Mouse (Mus musculus): ENCODE results near the gene Dalrd3.
"Not testable (repeated sequence)": the region's sequence is repeated elsewhere in the genome, so short reads cannot be mapped to it uniquely, and the experiment has no call there.

Gene Dalrd3

GRCm38 (mm10) chr9:108573774-108574690, 4.3 kb downstream of the Dalrd3 start:
- peak; percentile 59 for DNase-seq (ENCODE audit: low spot score)

DNA sequence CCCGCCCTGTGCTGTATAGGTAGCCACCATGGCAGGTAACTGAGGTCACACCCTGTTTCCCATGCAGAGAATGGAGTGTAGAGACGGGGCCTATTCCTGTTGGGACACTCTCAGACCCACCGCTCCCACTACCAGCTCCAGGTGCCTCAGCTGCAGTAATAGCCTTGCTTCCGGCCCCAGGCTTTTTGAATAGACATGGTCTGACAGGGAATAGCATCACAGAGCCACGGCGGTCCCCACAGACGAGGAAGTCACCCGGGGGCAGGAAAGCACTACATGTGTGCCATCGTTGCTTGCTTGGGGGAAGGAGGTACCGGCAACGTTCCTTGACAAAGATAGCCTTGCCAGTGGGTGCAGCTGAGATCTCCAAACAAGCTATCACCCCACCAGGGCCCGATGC, 5.2 kb downstream of the Dalrd3 start:
- no peak for DNase-seq (ENCODE audit: low spot score)

GRCm38 (mm10) chr9:108575321-108576297, 5.9 kb downstream of the Dalrd3 start:
- DNase-seq (ENCODE audit: low spot score), result no peak

- DNase-seq (ENCODE audit: low spot score), result no peak
Observed at GRCm38 (mm10) chr9:108577025-108577424, 7.3 kb downstream of the Dalrd3 start.

DNA sequence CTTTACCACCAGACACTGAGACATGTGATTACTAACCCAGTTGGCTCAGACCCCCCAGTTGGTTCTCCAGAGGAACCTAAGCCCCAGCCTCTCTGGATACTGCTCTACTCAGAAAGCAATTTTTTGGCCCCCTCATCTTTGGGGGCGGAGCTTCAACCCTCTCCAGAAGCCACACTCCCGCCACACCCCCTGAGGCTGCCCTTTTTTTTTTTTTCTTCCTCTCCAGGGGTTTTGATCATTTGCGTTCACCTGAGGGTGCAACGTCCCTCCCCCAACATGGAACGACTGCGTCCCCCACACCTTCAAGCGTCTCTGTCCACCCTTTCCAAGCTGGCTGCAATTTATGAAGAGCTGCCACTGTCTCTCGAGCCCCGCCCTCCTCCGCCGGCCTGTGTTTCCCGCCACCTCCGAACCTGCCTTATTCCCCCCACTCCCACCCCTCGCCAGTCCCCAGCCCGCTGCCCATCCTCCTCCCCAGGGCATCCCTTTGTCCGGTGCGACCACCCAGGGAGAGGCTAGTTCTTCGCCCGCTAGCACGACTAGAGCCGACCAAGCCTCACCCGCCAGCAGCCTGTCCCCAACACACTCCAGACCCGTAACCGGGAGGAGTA, 8.4 kb downstream of the Dalrd3 start:
- peak; percentile 63 for DNase-seq (ENCODE audit: low spot score)

DNA sequence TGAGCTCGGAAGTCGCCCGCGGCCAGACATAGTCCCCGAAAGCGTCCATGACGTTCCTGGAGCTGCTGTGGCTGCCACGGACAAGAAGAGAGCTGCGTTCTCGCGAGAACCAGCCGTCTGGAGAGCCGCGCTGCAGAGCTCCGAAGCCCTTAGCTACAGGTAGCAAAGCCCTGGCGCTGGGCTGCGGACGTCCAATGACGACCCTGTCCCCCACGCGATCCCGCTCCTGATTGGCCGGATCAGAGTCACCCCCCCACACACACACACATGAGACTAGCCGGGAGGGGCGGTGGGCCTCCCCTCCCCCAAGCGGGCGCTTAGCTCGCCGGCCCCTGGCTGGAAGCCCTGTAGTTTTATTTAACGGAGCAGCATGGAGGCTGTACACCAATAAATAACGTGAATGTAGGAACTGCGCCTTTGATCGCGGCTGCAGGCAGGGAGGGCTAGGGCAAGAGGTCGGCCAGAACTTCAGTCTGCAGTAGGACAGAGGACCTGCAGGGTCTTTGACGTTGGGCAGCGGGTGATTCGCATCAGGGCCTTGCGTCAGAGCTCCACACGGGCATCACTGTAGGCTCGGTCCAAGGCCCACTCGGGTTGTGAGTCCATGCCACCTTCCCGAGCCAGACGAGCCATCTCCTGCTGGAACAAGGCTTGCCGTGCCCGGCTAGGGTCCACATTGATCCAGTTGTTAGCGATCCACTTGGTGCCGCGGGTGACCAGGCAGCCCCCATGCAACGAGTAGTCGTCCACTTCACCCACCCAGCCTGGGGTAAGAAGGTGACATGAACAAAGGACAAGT, 9.1 kb downstream of the Dalrd3 start, which contains the start of gene Wdr6:
TSS of gene Wdr6 (minus strand) at position 195 of the 799 bp plus-strand sequence.
- peak; percentile 93 for DNase-seq (ENCODE audit: low spot score)

GRCm38 (mm10) chr9:108579344-108579690, 9.6 kb downstream of the Dalrd3 start:
- no peak for DNase-seq (ENCODE audit: low spot score)

GRCm38 (mm10) chr9:108587571-108588180, 18.0 kb downstream of the Dalrd3 start:
- peak; percentile 72 for DNase-seq (ENCODE audit: low spot score)

DNA sequence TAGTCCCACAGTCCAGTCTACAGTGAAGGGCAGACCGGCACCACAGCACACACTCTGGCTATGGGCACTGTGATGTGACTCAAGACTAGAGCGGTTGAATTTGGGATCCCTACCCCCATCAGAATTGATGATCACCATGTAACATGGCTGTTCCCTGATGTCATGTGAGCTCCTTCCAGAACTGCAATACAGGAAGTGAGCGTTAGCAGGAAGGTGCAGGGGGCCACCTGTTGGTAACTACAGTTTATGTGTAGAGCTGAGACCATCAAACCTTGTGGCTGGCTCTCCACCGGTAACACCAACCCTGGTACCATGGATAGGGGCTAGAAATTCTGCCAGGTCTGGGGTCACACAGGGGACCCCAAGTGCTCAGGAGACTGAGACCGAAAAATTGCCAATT, 19.5 kb downstream of the Dalrd3 start:
- DNase-seq (ENCODE audit: low spot score), result no peak

- no peak for DNase-seq (ENCODE audit: low spot score)
Observed at GRCm38 (mm10) chr9:108591462-108591861, 21.8 kb downstream of the Dalrd3 start.

DNA sequence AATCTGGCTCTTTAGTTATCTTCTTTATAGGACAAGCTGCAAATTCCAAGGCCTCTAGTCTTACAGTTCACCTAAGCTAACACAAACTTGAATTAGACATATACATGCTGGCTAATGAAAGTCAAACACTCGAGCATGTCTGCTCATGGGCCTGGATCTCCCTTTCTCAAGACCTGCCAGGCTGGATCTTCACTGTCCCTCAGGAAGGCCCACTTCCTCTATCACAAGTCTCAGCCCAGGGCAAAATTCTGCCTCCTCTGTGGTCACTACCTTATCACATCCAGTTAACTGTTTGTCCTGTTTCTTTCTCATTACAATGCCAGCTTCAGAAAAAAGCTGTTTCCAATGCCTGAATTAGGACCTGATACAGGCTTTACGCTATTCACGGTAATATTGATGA, 24.7 kb downstream of the Dalrd3 start:
- DNase-seq (ENCODE audit: low spot score), result no peak

GRCm38 (mm10) chr9:108596998-108597764, 27.5 kb downstream of the Dalrd3 start, which contains the start of gene P4htm:
P4htm (minus strand) TSS chr9:108597667.
- peak; percentile 65 for DNase-seq (ENCODE audit: low spot score)

- no peak for DNase-seq (ENCODE audit: low spot score)
Observed at GRCm38 (mm10) chr9:108599021-108599566, 29.4 kb downstream of the Dalrd3 start.

DNA sequence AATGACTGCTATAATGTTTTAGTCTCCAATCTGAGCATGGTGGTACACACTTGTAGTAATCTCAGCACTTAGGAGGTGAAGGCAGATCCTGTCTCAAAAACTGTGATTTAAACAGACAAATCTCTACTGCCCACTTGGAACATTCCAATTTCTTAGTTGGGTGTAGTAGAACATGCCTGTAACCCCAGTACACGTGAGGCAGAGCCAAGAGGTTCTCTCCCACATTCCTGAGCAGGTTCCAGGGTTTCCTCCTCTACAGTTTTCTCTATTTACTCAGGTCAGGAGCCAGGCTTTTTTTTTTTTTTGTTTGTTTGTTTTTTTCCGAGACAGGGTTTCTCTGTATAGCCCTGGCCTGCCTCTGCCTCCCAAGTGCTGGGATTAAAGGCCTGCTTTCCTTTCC, 30.3 kb downstream of the Dalrd3 start:
- no peak for DNase-seq (ENCODE audit: low spot score)

DNA sequence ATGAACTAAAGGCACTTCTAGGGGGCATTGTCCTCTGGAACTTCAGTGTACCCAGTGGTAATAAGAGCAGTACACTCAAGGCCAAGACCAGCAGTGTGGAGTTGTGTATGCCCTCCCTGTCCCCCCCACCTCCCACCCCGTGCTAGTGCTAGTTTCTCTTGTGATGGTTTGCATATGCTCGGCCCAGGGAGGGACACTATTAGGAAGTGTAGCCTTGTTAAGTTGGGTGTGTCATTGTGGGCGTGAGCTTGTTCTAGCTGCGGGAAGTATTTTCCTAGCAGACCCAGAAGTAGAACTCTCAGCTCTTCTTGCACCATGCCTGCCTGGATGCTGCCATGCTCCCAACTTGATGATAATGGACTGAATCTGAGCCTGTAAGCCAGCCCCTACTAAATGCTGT, 32.3 kb downstream of the Dalrd3 start:
- no peak for DNase-seq (ENCODE audit: low spot score)

DNA sequence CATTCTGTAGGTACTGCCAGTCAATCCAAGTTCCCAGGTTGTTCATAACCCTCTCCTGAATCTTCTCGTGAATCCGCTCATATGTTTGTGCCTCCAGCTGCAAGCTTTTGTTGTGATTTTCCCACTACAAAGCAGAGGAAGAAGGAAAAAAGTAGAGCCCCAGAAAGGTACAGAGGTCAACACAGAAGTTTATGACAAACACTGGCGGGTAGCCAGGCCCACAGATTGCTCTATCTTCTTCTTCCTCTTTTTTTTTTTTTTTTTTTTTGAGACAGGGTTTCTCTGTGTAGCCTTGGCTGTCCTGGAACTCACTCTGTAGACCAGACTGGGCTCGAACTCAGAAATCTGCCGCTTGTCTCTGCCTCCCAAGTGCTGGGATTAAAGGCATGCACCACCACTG, 38.2 kb downstream of the Dalrd3 start:
- DNase-seq (ENCODE audit: low spot score), result not testable (repeated sequence)

GRCm38 (mm10) chr9:108608889-108609288, 39.2 kb downstream of the Dalrd3 start:
- no peak for DNase-seq (ENCODE audit: low spot score)

DNA sequence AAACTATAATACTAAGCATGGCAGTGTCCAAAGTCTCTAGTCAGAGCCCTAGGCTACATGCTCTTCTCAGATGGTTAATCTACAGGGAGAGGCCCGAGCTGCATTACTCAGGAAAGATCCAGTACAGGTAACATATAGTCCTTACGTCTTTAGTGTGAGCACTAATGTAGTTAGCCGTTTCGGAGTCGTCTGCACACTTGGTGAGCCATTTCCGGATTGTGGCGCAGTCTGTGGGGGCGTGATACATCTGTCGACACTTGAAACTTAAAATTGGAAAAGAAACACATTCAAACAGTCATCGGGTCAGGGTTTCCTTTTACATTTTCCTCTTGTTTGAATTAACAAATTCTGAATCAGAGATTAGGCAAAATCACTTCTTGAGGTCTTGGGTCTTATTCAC, 41.8 kb downstream of the Dalrd3 start:
- DNase-seq (ENCODE audit: low spot score), result no peak

- DNase-seq (ENCODE audit: low spot score), result no peak
Observed at GRCm38 (mm10) chr9:108617301-108617700, 47.6 kb downstream of the Dalrd3 start.

Data from urinary bladder, postnatal 14 days (tissue).